Mouse (Mus musculus) bone marrow, adult 2 months (tissue): ENCODE data around the gene Smarca2. TPM values are rescaled to one million over a fixed set of nuclear protein-coding genes. Genes with fewer than 3 reads are reported as not detected.
"Not testable (repeated sequence)": the region's sequence is repeated elsewhere in the genome, so short reads cannot be mapped to it uniquely, and the experiment has no call there.

Experiments used
- H3K27ac ChIP-seq: fragments of 200-500 bp; 2 replicates; pipeline ENCODE4 v1.5.1; 2012; ENCODE audit warnings: low read depth, mild to moderate bottlenecking, control low read depth, inconsistent platforms, low read length; ENCODE audit not compliant: control insufficient read depth, poor library complexity, insufficient read depth
- H3K4me1 ChIP-seq: fragments of 200-500 bp; 2 replicates; pipeline ENCODE4 v1.6.1; 2011; ENCODE audit warnings: low read length; ENCODE audit not compliant: control insufficient read depth, insufficient read depth
- H3K4me3 ChIP-seq: fragments of 200-500 bp; replicated peaks from 2 replicates; pipeline ENCODE3; 2011; ENCODE audit warnings: mild to moderate bottlenecking, low read depth, low read length, control low read depth; ENCODE audit not compliant: control insufficient read depth
- CTCF ChIP-seq: fragments of 200-500 bp; IDR thresholded peaks from 2 replicates; pipeline ENCODE4 v1.5.1; 2011; ENCODE audit warnings: low read length, control low read depth; ENCODE audit not compliant: control insufficient read depth, insufficient read depth
- POLR2A ChIP-seq: fragments of 200-500 bp; IDR thresholded peaks from 2 replicates; pipeline ENCODE4 v1.6.1; 2011; ENCODE audit warnings: low read depth, mild to moderate bottlenecking, control low read depth, low read length, borderline replicate concordance; ENCODE audit not compliant: control insufficient read depth
- WGBS: fragments of 180-500 bp; shearing (Covaris S2); methylation state at CpG from one replicate; pipeline ENCODE4 v1.1.7; 2018; 5-methylcytosine and 5-hydroxymethylcytosine counted together
- polyA plus RNA-seq: library from polyadenylated mRNA; stranded (reverse); fragments of >200 nt; gene quantifications from 2 replicates; pipeline ENCODE4 v1.2.4, GENCODE M21; 2011; ENCODE audit warnings: low replicate concordance; ENCODE audit not compliant: missing spikeins, insufficient read depth, insufficient read length

Gene Smarca2
- polyA plus RNA-seq, 1 experiment: 77.8 TPM

DNA sequence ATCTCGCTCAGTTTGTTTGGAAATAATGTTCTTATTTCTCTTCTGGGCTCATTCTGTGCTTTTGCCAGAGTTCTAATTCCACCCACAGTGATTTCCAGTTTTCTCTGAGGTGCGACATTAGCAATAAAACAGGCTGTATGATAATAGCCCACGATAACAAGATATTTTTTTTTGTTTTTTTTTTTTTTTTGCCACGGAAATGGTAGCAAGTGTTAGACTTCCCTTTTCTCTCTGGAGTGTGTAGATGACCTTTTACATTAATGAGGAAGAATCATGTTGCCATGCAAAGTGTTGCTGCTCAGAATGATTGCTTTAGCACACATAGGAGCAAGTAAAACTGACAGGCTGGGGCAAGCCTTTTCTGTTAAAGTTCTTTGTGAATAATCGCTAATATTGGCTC is 61.5 kb downstream of the Smarca2 start:
- TF ChIP-seq CTCF: no peak
- TF ChIP-seq POLR2A: no peak
- H3K27ac ChIP-seq: no peak overlapping the region
- H3K4me3 ChIP-seq: no peak overlapping the region
- H3K4me1 ChIP-seq: no peaks in the 10 kb centered on the region
- WGBS: 23% methylated on average over 5 of the region's 5 CpGs

DNA sequence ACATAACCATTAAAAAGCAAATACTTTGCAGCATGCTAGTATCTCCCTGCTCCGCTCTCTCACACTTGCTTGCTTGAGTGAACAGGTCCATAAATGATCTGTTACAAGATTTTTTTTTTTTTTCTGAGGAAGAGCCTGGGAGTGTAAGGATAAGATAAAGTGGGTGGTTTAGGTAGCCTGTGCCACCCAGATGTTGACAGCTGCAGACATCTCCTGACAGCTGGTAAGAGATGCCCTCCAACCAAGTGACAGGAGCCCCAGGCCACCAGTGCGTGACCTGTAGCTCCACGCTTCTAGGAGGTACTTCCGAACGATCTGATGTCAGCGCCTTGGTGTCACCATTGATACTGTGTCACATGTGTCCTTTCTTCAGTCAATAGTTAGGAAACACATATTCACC is 65.2 kb downstream of the Smarca2 start:
- Histone ChIP-seq H3K4me3 (no peak overlapping the region), H3K27ac (no peak overlapping the region), H3K4me1 (no peaks in the 10 kb centered on the region)
- TF ChIP-seq CTCF (no peak), POLR2A (no peak)
- WGBS: 89% methylated on average over 6 of the region's 6 CpGs

DNA sequence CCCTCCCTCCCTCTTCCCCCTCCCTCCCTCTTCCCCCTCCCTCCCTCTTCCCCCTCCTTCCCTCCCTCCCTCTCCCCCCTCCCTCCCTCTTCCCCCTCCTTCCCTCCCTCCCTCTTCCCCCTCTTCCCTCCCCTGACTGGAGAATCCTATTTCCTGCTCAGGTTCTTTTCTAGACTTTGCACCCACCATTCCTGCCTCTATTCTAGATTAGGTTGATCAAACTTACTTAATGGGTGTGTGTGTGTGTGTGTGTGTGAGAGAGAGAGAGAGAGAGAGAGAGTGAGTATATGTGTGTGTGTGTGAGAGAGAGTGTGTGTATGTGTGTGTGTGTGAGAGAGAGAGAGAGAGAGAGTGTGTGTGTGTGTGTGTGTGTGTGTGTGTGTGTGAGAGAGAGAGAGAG is 66.6 kb downstream of the Smarca2 start:
- H3K4me1 ChIP-seq, H3K4me3 ChIP-seq, H3K27ac ChIP-seq: not testable (repeated sequence)

DNA sequence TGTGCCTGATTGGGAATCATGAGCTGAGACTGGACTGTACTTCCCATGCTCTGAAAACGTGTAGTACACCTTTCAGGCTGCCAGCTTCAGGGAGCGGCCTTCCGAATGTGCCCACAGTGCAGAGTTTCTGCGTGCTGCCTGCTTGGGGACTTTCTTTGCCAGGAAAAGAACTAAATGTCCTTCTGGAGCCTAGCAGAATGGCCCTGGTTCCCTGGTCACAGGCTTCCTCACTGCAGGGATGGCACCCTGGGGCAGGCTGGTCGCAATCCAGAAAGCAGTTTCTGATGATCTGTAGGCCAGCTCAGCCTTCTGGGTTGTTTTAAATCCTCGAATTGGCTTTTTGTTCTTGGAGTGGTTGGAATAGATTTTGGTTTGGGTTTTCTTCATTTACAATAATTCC is 71.1 kb downstream of the Smarca2 start:
- H3K4me1 ChIP-seq: no peaks in the 10 kb centered on the region
- H3K27ac ChIP-seq: no peak overlapping the region
- TF ChIP-seq CTCF: no peak
- no peak for TF ChIP-seq POLR2A
- no peak overlapping the region for H3K4me3 ChIP-seq
- 78% methylated on average over 6 of the region's 6 CpGs for WGBS

DNA sequence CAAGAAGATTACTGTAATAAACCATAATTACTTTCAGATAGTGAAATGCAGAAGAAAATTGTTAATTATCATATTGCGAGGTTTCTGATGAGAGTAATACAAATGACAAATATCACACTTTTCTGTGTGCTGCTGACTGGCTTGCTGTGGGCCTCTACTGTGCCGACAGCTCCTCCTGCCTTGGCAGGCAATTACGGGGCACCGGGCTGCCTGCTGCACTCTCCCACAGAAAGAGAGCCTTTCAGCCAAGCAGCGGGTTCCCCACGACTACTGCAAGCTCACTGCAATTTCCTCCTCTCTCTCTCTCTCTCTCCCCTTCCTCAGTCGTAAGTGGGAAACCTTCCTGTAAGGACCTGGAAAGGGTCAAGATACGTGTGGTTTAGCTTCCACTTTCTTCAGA is 73.7 kb downstream of the Smarca2 start:
- TF ChIP-seq CTCF (no peak), POLR2A (no peak)
- no peaks in the 10 kb centered on the region for H3K4me1 ChIP-seq
- no peak overlapping the region for H3K27ac ChIP-seq
- H3K4me3 ChIP-seq: no peak overlapping the region
- WGBS: 75% methylated on average over 8 of the region's 8 CpGs

DNA sequence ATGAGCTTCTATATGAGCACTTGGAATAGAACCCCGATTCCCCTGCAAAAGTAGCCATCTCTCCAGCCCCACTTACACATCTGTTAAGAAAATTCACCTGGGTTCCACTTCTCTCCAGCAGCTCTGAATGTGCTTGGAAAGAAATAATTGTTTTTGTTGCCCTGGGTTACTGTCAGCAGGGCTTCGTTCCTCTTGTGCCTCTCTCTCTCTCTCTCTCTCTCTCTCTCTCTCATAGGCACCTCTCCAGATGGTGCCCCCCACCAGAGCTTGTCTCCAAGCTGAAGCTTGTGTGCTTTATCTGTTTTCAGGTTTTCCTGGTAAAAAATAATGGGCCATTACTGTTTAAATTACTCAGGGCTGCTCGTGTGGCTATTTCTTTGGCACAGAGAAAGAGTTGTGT is 74.8 kb downstream of the Smarca2 start:
- H3K27ac ChIP-seq: no peak overlapping the region
- no peak for TF ChIP-seq POLR2A
- TF ChIP-seq CTCF: no peak
- 81% methylated on average over 3 of the region's 3 CpGs for WGBS
- H3K4me3 ChIP-seq: no peak overlapping the region
- no peaks in the 10 kb centered on the region for H3K4me1 ChIP-seq

DNA sequence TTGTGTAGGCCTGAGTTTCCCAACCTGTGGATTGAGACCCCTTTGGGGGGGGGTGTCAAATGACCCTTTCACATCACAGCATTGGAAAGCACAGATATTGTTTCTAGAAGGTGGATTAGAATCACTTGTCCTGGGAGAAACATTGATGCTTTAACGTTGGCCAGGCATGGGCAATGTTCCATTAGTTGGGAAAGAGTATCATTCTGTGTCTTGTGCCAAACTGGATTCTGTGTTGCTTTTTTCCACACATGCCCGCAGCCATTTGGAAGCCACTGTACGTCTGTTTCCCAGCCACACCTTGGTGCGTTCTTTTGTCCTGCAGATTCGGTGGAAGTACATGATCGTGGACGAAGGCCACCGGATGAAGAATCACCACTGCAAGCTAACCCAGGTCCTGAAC is 76.7 kb downstream of the Smarca2 start:
- 91% methylated on average over 8 of the region's 8 CpGs for WGBS
- no peak overlapping the region for H3K27ac ChIP-seq
- no peak for TF ChIP-seq CTCF
- no peak for TF ChIP-seq POLR2A

DNA sequence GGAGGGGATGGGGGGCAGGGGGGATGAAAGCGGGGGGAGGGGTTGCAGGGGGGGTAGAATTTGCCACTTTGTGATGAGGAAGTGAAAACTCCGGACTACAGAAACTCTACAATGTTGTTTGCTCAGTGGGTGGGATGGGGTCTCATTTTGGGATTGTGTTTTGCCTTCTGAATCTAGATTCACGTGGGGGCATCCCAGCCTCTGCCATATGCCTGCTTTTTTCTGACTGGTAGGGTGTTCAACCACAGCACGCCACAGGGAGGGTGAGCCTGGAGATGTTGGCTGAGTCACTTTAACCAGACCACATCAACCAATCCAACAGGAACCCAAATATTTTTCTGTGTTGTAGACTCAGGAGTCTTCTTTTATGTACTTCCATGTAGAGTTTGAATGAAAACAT is 77.3 kb downstream of the Smarca2 start:
- Histone ChIP-seq H3K4me1 (no peaks in the 10 kb centered on the region), H3K4me3 (no peak overlapping the region), H3K27ac (no peak overlapping the region)
- WGBS: 83% methylated on average over 4 of the region's 4 CpGs
- no peak for TF ChIP-seq POLR2A
- TF ChIP-seq CTCF: no peak

More for the DNA sequence above, 76.7 kb downstream of the Smarca2 start:
- Histone ChIP-seq H3K4me1 (no peaks in the 10 kb centered on the region), H3K4me3 (no peak overlapping the region)

DNA sequence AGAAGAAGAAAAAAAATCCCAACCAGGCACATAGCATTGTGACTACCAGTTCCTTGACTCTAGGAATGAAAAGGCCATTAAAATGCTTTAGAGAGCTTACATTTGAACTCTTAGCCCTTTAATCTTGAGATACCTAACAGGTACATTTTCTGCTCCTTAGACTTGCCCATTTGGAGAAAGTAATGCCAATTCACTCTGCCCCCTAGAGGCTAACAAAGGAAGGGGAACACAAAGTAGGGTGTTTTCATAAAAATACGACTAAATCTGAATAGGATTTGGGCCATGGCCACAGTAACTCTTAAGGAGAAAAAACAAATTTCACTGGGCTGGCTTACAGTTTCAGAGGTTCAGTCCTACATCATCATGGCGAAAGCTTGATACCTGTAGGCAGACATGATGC is 77.9 kb downstream of the Smarca2 start:
- no peaks in the 10 kb centered on the region for H3K4me1 ChIP-seq
- TF ChIP-seq CTCF: no peak
- TF ChIP-seq POLR2A: no peak
- H3K27ac ChIP-seq: no peak overlapping the region
- H3K4me3 ChIP-seq: no peak overlapping the region
- WGBS: 84% methylated on average over 2 of the region's 2 CpGs

DNA sequence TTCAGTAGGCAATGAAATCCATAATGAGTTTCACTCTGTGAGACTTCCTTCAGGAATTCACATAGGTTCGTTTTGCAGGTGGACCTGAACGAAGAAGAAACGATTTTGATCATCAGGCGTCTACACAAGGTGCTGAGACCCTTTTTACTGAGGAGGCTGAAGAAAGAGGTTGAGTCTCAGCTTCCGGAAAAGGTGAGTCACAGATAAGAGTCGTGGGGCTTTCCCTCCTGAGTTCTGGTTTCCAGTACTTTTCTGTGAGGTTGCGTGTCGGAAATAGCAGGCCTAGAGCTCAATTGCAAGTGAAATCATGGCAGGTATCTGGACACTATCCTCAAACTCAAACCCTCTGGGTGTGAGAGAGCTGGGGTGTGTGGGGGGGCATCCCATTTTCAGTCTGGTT is 78.9 kb downstream of the Smarca2 start:
- 81% methylated on average over 8 of the region's 8 CpGs for WGBS
- no peaks in the 10 kb centered on the region for H3K4me1 ChIP-seq

More for the DNA sequence above, 78.9 kb downstream of the Smarca2 start:
- H3K4me3 ChIP-seq: no peak overlapping the region
- TF ChIP-seq CTCF (no peak), POLR2A (no peak)
- no peak overlapping the region for H3K27ac ChIP-seq
